Mouse (Mus musculus): ENCODE measurements around the gene AB124611.
"Not testable (repeated sequence)": the region's sequence is repeated elsewhere in the genome, so short reads cannot be mapped to it uniquely, and the experiment has no call there.

AB124611 gene

DNA sequence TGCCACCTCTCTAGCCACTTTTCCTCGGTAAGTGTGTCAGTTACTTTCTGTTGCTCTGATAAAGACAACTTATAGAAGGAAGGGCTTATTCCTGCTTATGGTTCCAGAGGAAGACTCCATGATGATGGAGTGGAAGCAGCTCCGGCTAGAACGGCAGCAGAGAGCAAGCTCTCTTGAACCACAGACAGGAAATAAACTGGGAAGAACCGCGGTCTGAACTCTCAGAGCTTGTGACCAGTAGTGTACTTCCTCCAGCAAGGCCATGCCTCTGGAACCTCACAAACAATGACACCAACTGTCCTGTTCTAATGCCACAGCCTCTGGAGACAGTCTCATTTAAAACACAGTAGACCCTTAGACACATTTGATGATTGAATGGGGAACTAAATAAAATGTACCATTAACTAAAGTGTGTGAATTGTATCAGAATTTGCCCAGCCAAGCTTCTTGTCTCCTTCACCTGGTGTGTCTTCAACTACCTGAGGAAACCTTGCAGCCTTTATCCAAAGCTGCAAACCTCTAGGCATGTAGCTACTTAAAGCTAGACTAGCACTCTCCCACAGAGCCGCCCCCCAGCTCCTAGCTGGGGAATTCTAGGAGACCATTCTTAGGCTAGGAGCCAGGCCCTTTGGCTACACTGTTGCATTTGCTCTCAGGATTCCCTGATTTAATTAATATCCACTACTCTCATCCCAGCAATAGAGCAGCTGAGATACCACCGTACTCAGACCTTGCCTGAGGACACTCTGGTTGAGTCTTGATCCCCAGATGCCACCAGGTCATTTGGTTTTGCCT lies 637 bp upstream of the AB124611 start:
- DNase-seq = peak in 1 of 2 experiments; percentile 33

DNA sequence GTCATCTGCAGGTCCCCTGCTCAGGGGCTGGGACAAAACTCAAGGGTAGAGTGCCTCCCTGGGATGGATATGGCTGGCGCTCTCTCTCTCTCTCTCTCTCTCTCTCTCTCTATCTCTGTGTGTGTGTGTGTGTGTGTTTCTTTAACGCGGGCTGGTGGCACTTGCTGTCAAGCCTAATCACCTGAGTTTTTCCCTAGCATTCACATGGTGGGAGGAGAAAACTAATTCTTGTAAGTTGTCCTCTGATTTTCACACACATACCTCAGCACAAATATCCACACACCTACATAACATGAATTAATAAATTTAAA lies 613 bp downstream of the AB124611 start:
- no peak for DNase-seq

DNA sequence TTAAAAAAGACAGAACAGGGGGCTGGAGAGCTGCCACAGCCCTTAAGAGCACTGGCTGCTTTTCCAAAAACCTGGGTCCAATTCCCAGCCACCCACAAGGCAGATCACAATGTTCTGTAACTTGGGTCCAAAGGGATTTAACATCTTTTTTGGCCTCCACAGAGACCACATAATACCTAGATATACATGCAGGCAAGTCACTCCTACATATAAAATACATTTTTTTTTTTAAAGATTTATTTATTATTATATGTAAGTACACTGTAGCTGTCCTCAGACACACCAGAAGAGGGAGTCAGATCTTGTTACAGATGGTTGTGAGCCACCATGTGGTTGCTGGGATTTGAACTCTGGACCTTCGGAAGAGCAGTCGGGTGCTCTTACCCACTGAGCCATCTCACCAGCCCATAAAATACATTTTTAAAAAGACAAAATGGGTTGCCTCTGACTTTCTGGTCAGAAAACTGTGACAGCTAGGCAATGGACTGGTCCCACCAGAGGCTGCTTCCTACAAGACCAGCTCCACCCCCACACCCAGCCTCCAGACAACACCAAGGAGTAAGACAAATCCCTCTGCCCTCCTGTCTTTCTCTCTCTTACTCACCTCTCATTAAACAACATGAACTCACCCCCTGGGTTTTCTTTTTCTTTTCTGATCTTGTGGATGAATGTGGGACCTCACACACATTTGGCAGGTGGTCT lies 1.3 kb downstream of the AB124611 start:
- no peak for DNase-seq

DNA sequence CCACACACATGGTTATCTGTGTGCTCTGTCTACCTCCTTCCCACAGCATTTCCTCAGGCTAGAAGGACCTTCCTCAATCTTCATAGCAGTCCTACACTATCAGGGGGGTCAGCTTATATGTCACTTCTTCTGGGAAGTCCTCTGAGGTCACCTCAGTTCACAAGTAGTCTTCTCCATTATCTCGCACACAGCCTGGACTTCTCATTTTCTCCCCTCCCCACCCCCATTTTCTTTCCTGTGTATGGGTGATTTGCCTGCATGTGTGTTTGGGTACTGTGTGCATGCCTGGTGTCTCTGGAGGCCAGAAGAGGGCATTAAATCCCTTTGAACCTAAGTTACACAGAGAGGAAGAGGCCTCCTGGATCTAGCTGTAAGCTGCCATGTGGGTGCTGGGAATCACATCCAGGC lies 1.9 kb downstream of the AB124611 start:
- DNase-seq = no peak

DNA sequence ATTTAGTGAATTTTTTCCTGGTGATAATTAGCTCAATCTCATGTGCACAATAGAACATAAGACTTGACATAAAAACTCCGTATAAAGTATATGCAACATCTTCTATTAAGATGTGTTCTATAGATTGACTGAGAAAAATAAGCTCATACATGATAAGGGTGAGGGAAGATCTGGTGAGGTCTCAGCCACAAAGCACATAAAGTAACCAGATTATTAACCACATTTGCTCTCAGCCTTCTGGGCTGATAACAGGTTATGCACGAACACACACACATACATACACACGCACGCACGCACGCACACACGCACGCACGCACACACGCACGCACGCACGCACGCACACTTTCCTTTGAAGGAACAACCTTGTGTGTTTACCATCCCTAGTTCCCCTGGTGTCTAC lies 10.5 kb downstream of the AB124611 start:
- no peak for DNase-seq

DNA sequence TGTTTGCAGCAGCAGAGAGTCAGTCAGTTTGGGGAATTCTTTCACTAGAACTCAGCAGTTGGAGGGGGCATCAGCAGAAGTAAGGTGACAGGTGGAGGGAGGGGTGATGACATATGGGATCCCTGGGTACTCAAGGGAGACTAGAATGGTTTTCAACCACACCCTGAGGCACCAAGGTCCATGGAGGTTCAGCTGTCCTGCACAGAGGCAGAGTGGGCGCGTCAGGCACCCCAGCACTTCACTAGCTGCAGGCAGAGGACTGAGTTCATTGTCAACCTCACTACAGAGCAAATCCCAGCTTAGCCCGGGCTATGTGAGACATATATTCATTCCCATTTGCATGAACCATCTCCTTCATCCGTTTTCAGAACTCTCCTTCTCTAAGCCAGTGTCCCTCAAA lies 11.0 kb downstream of the AB124611 start:
- no peak for DNase-seq

DNA sequence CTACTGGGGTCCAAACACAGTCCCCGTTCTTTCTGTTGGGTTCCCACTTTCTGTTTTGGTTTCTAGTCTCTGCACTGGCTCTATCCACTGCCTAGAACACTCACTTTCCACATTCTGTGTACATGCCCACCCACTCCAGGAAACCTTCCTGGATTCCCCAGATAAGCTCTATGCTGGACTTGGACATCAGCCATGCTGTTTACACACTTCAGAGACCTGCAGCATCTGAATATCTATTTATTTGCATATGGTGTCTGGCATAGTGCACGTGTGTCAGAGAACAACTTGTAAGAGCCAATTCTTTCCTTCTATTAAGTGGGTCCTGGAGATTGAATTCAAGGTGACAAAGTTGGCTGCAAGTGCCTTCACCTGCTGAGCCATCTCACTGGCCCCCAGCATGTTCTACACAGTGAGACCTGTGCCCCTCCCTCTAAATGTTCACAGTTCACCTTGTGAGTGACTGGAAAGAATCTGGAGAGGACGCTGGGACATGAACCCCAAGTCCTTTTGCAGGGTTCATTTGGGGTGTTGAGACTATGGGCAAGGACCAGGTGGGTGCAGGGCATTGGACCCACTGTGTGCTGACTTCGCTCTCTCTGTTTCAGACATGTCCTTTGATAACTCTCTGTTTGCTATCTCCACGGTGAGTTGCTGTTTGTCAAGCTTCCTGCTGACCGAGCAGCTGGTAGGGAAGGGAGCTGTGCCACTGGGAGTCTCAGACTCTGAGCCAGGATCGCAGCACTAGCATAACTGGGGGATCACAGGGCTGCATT lies 14.2 kb downstream of the AB124611 start:
- DNase-seq = no peak

DNA sequence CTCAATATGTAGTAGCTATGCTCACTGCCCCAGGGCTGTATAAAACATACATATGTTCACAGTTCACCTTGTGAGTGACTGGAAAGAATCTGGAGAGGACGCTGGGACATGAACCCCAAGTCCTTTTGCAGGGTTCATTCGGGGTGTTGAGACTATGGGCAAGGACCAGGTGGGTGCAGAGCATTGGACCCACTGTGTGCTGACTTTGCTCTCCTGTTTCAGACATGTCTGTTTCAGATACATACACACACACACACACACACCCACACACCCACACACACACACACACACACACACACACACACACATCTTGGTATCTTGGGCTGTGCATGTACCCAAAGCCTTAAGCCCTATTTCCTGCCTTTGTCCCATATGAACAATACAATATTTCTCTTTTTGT lies 16.0 kb downstream of the AB124611 start:
- DNase-seq = not testable (repeated sequence)

DNA sequence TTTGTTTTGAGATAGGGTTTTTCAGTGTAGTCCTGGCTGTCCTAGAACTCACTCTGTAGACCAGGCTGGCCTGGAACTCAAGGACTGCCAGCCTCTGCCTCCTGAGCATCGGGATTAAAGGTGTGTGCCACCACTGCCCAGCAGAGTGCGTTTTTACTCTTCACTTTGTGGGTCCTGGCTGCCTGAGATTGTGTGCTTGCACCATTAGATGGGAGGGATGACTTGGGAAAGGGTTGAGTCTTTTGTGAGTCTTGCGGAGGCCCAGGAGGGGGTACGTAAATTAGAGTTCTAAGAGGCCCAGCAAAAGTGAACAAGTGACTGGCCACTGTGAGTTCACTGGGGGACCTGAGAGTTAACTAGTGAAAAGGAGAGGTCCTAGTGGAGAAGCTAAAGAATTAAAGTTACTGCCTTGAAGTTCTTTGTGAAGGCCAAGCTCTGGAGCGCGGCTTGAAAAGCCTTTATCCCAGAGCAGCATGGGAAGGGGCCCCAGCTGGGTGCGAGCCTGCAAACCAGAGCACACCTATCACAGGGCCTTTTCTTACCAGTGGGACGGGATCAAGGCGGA lies 19.5 kb downstream of the AB124611 start:
- DNase-seq = no peak

DNA sequence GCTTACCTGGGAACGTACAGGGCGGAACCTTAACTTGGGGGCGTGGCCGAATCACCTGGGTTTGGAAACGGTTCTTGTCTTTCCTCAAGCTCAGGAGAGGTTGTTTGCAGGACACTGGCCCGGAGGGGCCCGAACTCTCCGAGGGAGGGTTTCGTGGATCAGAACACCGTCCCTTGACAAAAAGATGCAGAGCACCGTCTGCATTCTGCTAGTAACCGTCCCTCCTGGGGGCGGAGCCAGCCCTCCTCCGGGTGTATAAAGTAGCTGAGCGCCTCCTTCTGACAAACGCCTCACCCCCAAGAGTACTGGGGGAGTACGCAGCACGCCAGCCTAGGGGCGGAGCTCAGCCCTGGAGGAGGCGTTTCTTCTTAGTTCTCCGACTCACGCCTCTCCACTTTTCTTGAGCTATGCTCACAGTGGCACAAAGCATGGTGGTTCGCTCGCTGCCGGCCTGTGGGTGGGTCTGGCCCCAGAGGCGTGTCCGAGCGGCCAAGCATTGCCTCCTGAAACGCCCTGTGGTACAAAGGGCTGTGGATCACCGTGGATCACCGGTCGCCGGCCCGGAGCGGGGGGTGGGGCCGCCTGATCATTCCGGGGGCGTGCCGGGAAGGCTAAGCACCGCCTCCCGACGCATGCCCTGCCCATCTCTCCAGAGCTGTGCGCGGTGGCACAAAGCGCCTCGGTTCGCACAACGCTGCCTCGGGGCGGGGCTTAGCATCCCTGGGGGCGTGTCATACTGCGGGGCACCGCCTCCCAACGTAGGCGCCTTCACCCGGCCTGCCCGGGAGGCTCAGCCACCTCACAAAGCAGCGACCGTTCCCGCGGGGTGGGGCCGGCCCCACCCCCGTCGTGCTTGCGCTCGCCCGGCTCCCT lies 20.2 kb downstream of the AB124611 start:
- peak; percentile 100 for DNase-seq

DNA sequence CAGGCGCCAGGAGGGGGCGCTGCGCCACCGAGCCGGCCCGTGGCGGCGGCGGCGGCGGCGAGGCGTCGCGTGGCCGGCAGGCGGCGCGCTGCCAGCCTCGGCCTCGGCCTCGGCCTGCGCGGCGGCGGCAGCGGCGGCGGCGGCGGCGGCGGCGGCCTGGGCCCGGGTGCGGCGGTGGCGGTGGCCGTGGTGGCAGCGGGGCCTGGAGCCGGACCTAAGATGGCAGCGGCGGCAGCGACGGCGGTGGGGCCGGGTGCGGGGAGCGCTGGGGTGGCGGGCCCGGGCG lies 20.8 kb downstream of the AB124611 start, which contains the start of gene Carm1:
Gene Carm1, plus strand, starts transcription at position 106 of the 286 bp plus-strand sequence.
- no peak for DNase-seq

DNA sequence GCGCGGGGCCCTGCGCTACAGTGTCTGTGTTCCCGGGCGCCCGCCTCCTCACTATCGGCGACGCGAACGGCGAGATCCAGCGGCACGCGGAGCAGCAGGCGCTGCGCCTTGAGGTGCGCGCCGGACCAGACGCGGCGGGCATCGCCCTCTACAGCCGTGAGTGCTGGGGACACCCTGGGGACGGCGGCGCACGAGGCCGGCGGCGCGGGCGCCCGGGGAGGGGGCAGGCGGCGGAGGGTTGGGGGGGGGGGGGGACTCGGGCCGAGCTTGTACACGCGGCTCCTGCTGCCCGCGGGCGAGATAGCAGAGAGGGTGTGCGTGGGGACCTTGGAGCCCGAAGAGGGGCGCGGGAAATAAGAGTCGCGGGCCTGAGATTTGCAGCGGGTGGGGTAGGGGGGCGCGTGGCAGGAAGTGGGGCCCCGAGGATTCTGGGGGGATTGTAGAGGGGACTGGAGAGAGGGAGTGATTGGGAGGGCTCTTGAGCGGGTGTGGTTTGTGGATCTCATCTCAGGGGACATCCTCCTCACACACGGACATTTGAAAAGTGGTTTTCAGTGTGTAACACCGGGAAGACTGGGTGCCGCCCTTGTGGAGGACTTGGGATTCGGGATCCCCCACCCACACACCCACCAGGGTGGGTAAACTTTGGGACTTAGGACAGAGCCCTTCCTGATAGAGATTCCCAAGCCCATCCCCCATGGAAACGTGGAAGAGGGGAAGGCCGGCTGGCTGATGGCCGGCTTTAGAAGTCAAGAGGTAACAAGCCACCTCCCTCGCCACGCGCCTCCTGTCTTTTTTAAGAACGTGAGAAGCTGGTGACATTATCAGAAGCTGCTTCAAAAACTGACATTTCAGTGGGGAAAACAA lies 21.3 kb downstream of the AB124611 start:
- DNase-seq = peak; percentile 19 to 29

DNA sequence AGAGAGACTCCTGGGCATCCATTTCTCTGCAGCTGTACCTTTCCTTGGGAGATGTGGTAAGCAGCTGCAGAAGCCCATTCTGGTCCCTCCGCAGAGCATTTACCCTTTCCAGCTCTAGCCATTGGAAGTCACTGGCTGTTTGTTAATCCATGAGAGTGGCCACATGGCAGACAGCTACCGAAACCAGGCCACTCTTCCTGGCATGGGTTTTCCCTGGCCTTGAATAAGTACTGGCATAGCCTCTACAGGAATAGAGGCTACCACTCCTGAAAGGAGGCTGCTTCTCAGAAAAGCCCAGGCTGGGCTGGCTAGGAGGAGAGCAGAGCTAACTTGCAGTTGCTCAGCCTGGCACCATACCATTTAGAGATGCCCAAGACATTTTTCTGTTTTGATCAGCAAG lies 25.1 kb downstream of the AB124611 start:
- no peak for DNase-seq

DNA sequence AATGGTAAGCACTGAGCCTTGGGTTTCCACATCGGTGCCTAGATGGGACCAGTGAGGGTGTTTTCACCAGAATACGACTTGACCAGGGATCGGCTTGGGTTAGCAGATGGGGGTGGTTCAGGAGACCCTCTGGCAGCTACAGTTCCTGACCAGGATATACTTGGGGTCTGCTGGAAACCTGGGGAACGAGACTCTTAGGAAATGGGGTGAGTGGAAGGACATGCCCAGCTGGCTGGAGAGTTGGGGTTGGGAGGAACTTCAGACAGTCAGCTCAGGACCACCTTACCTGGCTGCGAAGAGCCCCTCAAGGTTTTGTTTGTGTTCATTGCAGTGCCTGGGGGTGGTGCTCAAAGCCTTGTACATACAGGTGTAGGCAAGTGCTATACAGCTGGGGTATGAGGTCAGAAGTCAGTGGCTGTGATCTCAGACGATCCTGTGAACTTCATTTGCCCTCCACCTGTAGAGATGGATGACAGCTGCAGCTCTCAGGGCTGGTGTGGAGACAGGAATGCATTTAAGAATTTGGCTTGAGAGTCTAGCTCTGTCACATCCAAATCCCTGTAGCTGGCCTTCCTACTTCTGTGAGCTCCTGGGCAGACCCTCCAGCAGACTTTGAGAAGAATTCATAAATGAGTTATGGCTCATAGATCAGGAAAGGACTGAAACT lies 27.8 kb downstream of the AB124611 start:
- no peak for DNase-seq

DNA sequence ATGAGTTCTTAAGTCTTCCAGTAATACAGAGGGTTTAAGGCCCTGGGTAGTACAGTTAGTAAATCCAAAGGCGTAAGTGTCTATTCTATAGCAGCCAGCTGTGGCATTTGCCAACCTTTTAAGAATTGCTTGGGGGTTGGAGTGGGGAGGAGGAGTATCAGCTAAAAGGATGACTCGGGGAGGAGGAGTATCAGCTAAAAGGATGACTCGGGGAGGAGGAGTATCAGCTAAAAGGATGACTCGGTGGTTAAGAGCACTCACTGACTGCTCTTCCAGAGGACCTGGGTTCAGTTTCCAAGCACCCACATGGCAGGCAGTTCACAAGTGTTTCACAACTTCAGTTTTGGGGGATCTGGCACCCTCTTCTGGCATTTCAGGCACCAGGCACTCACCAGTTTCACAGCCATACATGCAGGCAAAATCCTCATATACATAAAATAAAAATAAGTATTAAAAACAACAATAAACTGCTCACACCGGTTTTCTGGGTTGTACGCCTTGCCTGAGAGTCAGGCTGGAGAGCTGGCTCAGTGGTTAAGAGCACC lies 29.3 kb downstream of the AB124611 start:
- no peak for DNase-seq

DNA sequence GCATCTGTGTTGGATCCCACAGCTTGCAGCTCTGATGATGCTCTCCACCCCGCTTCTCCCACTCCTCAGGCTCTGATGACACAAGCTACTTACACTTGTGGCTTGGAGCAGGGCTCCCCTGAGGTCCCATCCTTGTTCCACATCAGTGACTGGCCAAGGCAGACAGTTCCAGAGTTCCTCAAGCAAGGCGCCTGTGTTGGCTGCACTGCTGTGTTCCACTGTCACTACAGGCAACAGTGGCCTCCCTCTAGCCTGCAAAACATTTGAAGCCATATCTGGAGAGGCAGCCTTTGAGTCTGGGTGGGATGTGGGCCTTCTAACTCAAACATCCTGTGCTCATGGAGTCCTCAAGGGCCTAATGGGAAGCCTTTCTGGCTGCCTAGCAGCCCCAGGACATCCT lies 31.0 kb downstream of the AB124611 start:
- DNase-seq = no peak

DNA sequence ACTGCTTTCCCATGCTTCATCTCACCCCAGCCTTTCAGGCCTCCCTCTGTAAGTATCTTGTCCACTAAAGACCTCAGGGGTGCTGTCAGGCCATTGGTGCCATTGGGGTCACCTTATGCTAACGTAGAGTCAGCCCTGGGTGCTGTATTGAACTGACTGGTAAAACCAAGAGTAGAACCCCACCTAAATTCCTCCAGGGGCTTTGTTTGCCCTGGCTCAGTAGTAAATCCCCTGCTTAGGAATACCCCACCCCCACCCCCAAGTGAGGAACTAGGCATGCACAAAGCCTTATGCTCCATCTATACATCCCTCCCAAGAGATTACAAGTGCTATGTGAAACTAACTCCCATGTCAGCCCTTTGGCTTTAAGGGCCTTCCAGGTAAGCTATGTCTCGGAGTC lies 31.6 kb downstream of the AB124611 start:
- no peak for DNase-seq

DNA sequence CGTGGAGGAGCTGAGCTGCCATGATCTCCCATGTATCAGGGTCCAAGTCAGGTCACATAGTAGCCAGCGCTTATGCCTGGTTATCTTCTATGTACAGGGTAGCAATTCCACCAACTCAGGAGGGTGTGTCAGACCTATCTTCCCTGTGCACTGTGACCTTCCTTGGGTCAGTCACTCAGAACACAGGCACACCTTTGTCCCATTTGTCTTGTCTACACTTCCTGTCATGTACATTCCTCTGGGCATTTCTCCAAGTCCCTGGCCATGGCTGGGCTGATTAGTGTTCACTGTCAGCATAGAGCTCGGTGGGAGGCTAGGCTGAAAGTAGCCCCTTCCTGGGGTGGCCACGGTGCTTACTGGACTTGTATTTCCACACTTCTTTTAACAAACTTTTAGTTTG lies 32.4 kb downstream of the AB124611 start:
- no peak for DNase-seq

DNA sequence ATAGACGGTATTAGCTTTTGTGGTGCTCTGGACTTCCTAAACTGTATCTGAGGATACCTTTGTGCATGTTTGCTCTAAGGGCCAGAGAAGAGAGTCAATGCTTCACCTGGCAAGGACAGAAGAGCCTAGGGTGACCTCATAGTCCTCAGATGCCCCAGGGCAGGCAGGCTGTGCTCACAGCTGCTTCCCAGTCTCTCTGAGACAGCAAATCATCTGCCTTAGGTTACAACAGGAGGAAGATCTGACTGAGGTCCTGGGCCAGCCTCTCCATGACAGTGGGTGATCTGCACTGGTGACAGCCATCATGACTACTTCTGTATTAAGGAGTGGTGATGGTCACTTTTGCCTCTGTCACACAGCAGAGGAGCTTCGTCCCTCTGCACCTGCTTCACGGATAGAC lies 33.2 kb downstream of the AB124611 start:
- no peak for DNase-seq

DNA sequence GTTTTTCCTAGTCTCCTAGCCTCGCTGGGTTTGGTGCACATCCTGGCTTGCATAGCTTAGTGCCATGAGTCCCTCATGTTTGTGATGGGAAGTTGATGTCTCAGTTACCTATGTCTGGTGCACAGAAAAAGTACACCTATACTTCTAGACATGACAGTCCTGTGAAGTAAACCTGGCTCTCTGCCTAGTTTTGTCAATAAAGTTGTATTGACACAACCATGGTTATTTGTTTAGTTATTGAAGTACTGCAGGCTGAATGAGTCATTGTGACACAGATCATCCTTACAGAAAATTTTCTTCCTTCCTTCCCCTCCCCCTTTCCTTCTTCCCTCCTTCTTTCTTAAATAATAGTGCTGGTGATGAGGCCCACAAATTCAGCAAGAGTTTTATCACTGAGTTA lies 38.4 kb downstream of the AB124611 start:
- DNase-seq = no peak
